Mouse (Mus musculus) megakaryocyte, embryonic 14.5 days (primary cell): ENCODE measurements around the gene Thrap3.

Experiments
- FLI1 ChIP-seq: IDR thresholded peaks from 2 replicates; pipeline ENCODE4 v1.6.1; 2012; ENCODE audit warnings: low read length, inconsistent platforms, mixed read lengths
- GATA1 ChIP-seq: IDR thresholded peaks from 3 replicates; pipeline ENCODE4 v1.6.1; 2012; ENCODE audit warnings: mixed read lengths, low read length, inconsistent platforms, borderline replicate concordance

- no peak for TF ChIP-seq GATA1
- no peak for TF ChIP-seq FLI1
These were observed 35.2 kb upstream of the Thrap3 start for GRCm38 (mm10) chr4:126237721-126238242.
